Mouse (Mus musculus): ENCODE data around the gene Stk40. TPM values are rescaled to one million over a fixed set of nuclear protein-coding genes. Genes with fewer than 3 reads are reported as not detected.

The Stk40 gene
- polyA plus RNA-seq, 1 experiment, result 26.3 TPM

Other genes with a start within 250 kb of the Stk40 start
- gene Csf3r, start 79.4 kb upstream of the Stk40 start, polyA plus RNA-seq (2012; rRNA removed), result 1.6 and 1.7 TPM in 2 replicates
- gene Mrps15, start 57.0 kb upstream of the Stk40 start, polyA plus RNA-seq (2012; rRNA removed), result 44.0 and 51.4 TPM in 2 replicates
- 1.2 and 3.3 TPM in 2 replicates for gene Oscp1, start 45.4 kb upstream of the Stk40 start, polyA plus RNA-seq (2012; rRNA removed)
- 48.2 and 49.5 TPM in 2 replicates for gene Lsm10, start 7.3 kb upstream of the Stk40 start, polyA plus RNA-seq (2012; rRNA removed)
- 64.1 and 68.0 TPM in 2 replicates for gene Eva1b, start 43.8 kb downstream of the Stk40 start, polyA plus RNA-seq (2012; rRNA removed)
- gene Sh3d21, start 59.5 kb downstream of the Stk40 start, polyA plus RNA-seq (2012; rRNA removed), result 10.1 and 11.8 TPM in 2 replicates
- 111 and 130 TPM in 2 replicates for gene Thrap3, start 98.8 kb downstream of the Stk40 start, polyA plus RNA-seq (2012; rRNA removed)
- 103 and 127 TPM in 2 replicates for gene Map7d1, start 152.4 kb downstream of the Stk40 start, polyA plus RNA-seq (2012; rRNA removed)
- 85.7 and 101 TPM in 2 replicates for gene Trappc3, start 158.4 kb downstream of the Stk40 start, polyA plus RNA-seq (2012; rRNA removed)
- 17.6 and 22.6 TPM in 2 replicates for gene Col8a2, start 182.8 kb downstream of the Stk40 start, polyA plus RNA-seq (2012; rRNA removed)
- gene Adprhl2, start 217.7 kb downstream of the Stk40 start, polyA plus RNA-seq (2012; rRNA removed), result 42.3 and 48.2 TPM in 2 replicates
- gene Tekt2, start 221.7 kb downstream of the Stk40 start, polyA plus RNA-seq (2012; rRNA removed), result 25.8 and 40.1 TPM in 2 replicates